Mouse (Mus musculus) cerebellum, postnatal 14 days (tissue): ENCODE results near the gene Etl4.

Experiments
- DNase-seq, 2 experiments: peaks; one replicate each; pipeline ENCODE4 v3.0.0; 2021; ENCODE audit warnings: mixed read lengths in 2 of 2

Gene Etl4

GRCm38 (mm10) chr2:20722165-20722991, 812.8 kb downstream of the Etl4 start:
- DNase-seq = peak in 1 of 2 experiments; percentile 4

DNA sequence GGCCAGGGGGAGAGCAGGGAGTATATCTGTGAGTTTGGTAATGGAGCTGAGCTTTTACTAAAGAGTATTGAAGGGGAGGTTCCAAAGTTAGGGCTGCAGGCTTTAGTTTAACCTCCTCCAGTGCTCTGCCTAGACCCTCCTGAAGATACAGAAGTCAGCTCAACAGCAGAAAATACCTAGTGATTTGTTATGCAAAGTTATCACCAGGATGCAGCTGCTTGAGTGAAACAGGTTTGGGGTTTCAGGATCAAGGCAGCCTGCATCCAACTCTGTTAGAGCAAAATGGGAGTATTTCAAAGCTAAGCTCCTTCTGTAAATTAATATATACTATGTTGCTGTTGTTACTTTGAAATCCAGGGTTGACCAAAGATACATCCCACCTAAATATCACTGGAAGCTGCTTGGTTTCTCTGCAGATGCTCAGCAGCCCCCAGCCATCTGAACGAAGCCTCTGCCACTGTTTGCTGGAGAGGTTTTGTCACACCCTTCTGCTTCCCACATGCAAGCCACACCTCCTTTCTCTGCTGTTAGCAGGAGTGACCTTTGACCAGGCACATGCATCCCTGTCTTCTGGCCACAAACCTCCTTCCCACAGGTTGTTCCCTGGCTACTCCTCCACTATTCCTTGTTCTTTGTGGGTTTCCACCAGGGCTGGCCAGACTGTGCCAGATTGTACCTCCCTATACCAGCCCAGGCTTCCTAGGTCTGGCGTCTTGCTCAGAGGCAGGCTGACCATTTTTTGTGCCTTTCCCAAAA, 814.6 kb downstream of the Etl4 start:
- no peak for DNase-seq

DNA sequence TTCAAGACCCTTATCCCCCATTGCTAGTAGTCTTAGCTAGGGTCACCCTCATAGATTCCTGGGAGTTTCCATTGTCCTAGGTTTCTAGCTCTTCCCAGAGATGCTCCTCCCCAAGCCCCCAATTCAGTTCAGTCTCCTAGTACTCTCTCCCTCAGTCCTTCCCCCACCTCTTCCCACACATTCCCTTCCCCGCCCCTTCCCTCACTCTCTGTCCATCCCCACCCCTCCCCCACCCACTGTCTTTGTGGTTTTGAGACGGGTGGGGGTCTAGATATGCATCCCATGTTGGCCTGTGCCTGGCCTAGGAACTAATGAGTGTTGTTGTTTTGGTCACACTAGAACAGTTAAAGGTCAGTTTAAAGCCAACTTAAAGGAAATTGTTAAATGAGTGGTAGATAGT, 817.4 kb downstream of the Etl4 start:
- DNase-seq = no peak

GRCm38 (mm10) chr2:20727752-20728438, 818.3 kb downstream of the Etl4 start:
- DNase-seq = no peak

DNA sequence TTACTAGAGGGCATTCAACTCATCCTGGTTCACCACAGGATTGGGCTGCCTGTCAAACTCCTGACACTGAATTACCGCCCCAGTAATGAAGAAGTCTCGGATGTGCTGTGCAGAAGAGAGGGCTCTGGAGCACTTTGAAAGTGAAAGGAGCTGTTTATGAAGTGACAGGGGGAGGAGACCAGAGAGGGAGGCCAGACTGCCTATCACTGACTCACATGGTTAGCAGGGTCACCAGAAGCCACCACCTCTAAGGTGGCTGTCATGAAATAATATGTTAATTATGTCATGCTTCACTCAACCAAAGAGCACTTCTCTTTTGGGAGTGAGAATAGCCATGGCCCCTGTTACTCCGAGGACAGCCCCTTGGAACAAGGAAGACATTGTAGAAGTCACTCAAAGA, 825.9 kb downstream of the Etl4 start:
- no peak for DNase-seq

- no peak for DNase-seq
Measured at GRCm38 (mm10) chr2:20736324-20737015, 826.9 kb downstream of the Etl4 start.

DNA sequence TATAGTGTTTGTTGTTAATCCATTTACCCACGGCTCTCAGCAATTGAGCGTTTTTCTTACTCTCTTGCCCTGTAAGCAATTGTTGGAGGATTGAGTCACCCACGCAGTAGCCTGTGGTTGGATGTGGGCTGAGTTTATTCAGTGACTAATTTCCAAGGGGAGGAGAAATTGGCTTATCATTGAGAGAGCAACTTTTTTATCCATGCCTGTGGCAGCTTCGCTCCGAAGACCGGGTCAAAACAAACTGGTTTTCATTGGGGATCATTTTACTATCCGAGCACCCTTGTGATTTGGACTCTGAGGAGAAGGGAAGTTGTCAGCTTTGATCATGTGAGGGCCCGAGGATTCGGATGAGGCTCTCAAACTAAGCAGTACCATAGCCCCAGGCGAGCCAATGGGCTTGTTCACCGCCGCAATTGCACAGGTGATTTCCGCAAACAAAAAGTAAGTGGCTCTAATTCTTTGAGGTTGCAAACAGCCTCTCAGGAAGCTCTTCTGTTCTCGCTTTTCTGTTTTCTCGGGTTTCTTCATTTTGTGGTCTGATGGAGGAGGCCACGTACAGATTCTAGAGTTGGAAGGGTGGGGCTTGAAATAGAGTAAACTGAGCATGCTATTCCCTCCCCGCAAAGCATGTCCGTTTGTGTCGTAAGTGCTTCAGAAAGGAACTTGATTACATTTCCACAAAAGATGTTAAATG, 827.7 kb downstream of the Etl4 start:
- DNase-seq = no peak

GRCm38 (mm10) chr2:20737837-20738236, 828.3 kb downstream of the Etl4 start:
- DNase-seq = no peak

- DNase-seq = no peak
Measured at GRCm38 (mm10) chr2:20747723-20748122, 838.1 kb downstream of the Etl4 start.

- DNase-seq = no peak
Measured at GRCm38 (mm10) chr2:20748481-20748880, 838.9 kb downstream of the Etl4 start.

- no peak for DNase-seq
Measured at GRCm38 (mm10) chr2:20749687-20750086, 840.1 kb downstream of the Etl4 start.

GRCm38 (mm10) chr2:20753282-20754110, 843.9 kb downstream of the Etl4 start:
- DNase-seq = no peak

GRCm38 (mm10) chr2:20756964-20757363, 847.4 kb downstream of the Etl4 start:
- no peak for DNase-seq

- no peak for DNase-seq
Measured at GRCm38 (mm10) chr2:20759045-20759662, 849.6 kb downstream of the Etl4 start.

GRCm38 (mm10) chr2:20761320-20761719, 851.7 kb downstream of the Etl4 start:
- no peak for DNase-seq

- no peak for DNase-seq
Measured at GRCm38 (mm10) chr2:20761751-20762150, 852.2 kb downstream of the Etl4 start.

GRCm38 (mm10) chr2:20763511-20764212, 854.1 kb downstream of the Etl4 start:
- DNase-seq = no peak

- DNase-seq = no peak
Measured at GRCm38 (mm10) chr2:20764566-20765090, 855.0 kb downstream of the Etl4 start.

DNA sequence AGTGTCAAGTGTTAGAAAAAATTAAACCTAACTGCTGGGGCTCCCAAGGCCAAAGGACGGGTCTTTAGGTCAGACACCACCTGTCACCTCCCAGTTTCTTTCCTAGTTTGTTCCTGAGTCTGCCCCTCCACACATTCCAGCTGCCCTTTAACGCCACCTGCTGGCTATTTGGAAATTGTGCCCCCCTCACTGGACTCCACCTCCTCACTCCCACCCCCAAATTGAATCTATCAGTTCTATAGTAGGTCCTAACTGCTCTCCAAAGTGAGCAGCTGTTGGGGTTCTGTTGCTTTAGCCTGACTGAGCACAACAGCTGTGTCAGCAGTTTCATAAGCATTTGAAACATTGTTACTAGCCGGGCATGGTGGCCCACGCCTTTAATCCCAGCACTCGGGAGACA, 859.1 kb downstream of the Etl4 start:
- no peak for DNase-seq

DNA sequence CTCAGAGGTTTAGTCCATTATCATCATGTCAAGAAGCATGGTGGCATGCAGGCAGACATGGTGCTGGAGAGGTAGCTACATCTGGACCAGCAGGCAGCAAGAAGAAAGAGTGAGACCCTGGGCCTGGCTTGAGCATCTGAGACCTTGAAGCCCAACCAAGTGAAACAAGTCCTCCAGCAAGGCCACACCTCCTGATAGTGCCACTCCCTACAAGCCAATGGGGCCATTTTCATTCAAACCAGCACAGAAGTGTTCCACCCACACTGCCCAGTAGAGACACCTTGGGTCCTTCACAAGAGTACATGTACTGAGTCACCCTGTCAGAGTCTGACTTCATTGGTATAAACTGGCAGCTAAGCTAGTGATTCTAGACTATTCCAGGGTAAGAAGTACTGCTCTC, 860.6 kb downstream of the Etl4 start:
- DNase-seq = no peak
